Mouse (Mus musculus): ENCODE measurements at regions not wholly inside any gene's neighbourhood (a gene's known extent, or its start where the extent isn't known, plus 50 kb on each side); places are given as distances from the start of the nearest gene placed in this dataset.

DNA sequence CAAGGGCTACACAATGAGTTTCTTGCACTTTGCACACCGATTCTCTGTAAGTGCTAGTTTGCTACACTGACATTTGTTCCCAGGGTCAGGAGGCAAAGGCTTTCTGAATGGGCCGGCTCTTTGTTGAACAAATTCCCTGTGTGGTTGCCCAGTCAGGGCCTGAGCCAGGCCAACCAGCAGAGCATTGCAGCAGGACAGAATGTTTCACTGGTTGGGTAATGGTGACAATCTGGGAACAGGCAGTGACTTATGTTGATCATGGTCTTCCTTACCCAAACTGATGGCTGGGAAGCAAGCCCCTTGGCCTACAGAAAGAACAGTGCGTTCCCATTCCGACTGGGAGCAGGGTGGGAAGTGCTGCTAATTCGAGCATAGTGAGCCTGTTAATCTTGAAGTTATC lies 363.7 kb upstream of the Satb1 start:
- DNase-seq (ENCODE audit: extremely low spot score, low read depth, low spot score): no peak

DNA sequence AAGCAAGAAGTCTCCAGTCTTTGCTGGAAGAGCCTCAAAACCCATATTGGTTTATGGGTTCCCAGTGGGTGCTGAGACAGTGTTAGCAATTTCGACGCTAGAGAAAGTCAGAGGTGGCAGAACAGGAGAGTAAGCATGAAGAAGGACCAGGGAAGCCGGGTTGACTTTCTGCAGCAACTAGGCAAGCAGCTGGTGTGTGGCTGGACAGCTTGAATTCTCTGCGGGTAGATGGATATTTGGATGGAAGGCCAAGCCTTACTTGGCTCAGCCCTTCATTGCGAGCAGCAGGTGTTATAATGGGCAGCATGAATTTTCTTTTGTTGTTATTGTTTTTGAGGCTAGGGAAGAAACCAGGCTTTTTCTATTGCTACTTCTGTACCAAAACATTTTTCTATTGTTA lies 362.7 kb upstream of the Satb1 start:
- DNase-seq (ENCODE audit: extremely low spot score, low read depth, low spot score): no peak

DNA sequence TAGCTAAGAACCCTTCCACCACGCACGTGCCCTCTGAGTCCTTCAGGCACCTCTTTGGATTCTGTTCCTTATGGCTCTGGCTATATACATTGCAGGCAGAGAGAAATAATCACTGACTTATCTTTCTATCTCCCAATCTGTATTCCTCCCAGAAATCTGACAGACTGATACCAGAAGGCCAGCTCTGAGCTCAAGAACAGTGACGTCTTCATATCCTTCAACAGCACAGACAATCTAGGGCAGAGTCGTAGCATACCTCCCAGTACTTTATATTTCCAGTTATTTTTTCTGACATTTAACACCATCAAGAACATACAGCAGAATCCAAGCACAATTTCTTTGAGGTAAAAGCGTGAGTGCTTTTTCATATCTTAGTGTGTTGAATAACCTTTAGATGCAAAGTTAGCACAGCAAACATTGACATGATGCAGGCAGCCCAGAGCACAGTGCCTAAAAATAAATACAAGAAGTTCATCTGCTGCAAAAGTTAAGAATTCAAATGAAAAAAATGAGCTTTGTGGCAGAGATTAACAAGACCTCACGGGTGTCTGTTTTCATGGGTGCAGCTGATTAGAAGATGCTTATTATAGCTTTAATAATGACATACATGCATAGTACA lies 358.1 kb upstream of the Satb1 start:
- DNase-seq (ENCODE audit: extremely low spot score, low read depth, low spot score): no peak

DNA sequence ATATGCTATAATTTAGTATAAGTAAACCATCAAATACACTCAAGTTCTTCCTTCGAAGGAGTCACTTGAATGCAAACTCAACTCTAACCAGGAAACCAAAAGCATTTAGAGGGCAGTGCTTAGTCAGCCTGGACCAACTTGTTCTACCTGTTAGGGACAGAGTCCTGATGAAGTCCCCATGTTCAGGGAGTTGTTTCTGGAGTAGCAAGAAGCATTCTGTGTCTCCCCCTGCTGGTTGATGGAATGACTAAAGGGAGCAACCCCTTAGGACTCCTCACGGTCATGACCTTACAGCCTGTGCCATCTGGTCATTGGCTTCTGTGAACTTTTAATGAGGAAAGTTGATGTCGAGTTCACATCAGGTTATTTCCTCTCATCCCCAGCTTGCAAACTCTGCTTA lies 349.6 kb upstream of the Satb1 start:
- DNase-seq (ENCODE audit: extremely low spot score, low read depth, low spot score): peak; percentile 37

DNA sequence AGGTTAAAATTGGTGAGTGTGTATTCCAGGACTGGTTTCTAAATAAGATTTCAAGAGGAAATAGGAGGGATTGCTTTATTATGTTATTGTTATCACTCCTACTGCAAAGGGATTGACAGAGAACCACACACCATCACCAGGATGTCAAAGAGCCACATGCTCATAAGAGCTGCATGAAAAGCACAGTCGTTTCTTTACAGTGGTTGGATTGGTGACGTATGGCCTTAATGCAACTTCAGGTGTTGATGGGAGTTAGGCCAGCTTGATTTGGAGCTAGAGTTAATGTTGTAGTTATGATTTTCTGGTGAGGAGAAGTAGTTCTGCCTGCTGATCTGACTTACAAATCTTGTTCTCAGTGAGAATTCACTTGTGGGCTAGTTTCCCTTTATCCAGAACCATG lies 344.9 kb upstream of the Satb1 start:
- no peak for DNase-seq (ENCODE audit: extremely low spot score, low read depth, low spot score)

DNA sequence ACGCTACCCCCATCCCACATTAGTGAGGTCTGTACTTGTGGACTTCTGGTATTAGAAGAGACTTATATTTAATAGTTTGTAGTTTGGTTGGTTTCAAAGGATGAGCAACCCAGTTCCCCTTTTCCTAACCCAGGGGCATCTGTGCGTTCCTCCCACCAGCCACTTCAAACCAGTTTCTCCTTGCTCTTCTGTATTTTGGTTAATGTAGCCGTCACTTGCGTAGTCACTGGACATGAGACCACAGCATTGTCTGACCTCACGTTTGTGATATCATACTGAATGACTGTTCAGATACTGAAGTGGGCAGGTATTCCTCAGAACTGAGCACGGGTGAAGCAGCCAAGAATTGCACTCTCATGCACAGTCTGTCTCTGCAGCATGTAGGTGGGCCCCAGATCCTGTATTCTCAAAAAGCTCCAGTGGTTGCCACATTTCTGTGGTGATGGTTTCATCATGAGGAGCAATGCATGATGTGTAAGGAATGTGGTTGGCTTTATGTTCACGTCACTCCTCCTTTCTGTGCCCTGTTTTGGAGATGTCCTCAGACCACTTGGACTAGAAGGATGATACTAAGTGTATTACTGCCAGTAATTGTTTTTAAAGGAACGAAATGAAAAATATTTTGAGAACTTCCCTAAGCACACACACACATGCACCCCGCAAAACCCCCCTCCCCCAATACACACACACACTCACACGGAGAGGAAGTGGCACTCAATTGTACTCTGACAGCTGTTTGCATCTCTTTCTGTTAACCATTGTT lies 335.2 kb upstream of the Satb1 start:
- DNase-seq (ENCODE audit: extremely low spot score, low read depth, low spot score): no peak

DNA sequence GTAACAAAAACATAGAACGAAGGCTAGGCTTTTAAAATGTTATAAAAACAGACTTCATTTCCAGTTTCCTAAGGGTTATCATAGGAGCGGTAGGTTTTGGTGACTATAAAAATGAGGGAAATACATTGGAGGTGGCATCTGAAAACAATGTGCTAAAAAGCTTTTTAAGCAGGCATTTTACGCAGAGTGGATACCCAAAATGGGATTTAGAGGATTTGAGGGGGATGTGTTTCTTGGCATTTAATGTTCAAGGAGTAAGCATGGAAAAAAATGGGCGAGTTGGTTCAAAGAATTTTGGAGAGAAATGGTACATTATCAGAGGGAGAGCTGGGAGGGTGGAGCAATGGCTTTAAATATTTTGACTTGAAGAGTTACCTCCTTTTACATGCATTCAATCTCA lies 334.6 kb upstream of the Satb1 start:
- DNase-seq (ENCODE audit: extremely low spot score, low read depth, low spot score): no peak

DNA sequence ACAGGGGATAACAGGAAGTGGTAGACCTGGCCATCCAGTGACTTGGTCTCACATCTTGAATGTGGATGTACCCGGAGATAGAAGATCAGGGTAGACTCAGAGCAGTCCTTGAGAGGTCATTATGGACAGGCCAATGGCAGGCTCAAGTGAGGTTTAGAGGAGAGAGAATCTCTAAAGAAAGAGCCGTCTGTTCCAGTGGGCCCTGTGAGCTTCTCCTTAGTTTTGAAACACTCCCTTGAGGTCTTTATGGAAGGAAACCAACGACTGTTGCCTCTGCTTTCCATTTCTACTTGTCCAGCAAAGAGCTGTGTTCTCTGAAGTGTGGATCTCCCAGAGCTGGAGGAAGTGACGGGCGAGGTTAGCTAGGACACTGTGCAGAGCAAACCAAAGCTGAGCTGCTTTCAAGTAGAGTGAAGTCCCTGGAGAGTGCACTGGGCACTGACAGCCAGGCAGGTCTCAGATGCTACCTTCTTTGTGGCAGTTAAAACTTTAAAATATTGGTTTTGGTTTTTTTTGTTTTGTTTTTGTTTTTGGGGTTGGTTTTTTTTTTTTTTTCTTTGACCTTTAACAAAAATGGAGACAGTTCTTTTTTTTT lies 332.9 kb upstream of the Satb1 start:
- no peak for DNase-seq (ENCODE audit: extremely low spot score, low read depth, low spot score)

DNA sequence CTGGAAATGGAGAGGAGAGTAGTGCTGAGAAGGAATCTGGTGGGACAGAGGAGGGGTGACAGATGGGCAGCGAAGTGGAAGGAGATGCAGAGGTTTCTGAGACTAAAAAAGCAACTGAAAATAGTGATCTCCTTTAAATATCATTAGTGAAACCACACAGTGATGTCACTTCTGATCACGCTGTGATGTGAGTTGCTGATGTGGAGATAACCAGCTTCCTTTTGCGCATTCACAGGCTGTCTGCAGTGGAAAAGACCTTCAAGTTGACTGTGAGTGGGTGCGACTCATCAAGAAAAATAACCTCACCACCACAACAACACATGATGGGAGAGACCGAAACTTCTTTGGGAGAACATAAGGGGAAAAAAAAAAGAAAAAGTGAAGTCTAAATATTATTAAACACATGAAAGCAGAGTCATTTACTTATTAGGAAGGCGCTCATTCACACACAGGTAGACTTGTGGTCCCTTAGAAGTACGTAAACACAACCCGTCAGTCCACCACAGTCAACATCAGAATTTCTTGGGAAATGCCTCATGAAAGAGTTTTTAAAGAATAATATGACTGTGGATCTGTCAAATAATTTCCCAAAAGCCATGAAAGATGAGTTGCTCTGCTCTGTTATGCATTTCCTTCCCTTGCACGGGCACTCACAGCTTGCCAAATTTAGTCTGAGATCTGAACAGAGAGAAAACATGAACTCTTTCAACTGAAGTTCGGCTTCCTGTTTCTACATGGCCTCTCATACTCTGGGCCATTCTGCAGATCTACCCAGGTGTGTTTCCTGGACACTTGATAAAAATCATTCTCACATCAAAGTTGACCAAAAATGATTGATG lies 329.7 kb upstream of the Satb1 start:
- no peak for DNase-seq (ENCODE audit: extremely low spot score, low read depth, low spot score)

DNA sequence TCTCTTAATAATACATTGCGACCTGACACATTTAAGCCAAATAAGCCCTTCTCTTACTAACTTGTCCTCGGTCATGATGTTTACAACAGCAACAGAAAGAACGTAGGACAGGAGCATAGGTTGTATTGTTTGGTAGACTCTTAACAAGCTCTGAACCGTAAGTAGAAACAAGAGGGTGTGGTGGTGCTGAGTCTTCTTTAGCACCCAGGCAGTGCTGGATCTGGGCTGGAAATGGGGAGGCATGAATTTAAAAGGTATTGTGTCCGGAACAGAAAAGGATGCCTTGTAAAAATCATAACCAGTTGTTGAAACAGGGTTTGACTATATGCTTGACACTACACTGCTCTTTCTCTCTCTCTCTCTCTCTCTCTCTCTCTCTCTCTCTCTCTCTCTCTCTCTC lies 317.4 kb upstream of the Satb1 start:
- DNase-seq (ENCODE audit: extremely low spot score, low read depth, low spot score): no peak

DNA sequence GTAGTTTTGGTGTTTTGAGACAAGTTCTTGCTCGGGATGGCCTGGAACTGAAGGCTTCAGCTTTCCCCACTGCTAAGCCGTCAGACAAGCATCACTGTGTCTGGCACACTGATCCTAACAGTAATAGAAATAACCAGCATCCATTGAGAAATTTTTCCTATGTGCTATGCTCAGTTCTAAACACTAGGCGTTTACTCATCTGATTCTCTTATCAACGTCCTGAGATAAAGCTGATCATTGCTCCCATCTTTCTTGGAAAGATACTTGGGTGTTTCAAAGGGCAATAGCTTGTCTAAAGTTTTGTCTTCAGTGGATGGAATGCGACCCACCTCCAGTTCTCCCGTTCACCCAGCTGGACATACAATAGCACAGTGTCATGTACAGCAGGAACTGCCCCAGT lies 316.7 kb upstream of the Satb1 start:
- DNase-seq (ENCODE audit: extremely low spot score, low read depth, low spot score): no peak

DNA sequence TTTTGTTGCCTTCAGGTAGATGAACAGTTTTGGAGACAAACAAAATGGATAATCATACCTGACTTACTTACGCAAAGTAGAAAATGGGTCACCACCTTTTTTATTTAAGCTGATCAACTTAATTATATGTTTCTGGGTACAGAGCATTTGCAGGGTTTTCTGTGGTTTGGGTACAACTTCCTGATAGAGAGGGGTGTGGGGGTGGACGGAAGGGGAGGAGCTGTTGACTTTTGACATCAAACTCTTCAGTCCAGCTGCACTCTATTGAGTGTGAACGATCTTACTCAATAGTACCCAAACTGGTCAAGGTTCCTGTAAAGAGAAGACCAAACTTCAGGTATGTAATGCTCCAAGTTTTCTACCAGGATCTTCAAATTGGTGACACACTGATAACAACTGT lies 316.0 kb upstream of the Satb1 start:
- no peak for DNase-seq (ENCODE audit: extremely low spot score, low read depth, low spot score)

DNA sequence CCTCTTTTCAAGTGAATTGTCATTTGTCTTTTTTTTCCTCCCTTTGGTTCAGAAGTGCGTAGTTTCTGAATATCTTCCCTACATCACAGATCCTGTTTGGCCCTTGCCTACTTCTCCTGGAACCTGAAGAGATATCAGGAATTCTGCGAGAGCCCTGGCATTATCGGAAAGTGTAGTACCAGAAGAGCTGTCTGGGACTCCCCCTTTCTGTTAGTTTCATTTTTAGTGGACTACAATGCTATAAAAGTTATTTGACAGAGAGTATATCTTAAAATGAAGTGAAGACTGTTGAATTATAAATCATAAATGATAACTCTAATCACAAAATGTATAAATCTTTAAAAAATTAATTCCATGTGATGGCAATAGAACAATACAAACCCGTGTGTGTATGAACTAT lies 270.8 kb upstream of the Satb1 start:
- no peak for DNase-seq (ENCODE audit: extremely low spot score, low read depth, low spot score)

DNA sequence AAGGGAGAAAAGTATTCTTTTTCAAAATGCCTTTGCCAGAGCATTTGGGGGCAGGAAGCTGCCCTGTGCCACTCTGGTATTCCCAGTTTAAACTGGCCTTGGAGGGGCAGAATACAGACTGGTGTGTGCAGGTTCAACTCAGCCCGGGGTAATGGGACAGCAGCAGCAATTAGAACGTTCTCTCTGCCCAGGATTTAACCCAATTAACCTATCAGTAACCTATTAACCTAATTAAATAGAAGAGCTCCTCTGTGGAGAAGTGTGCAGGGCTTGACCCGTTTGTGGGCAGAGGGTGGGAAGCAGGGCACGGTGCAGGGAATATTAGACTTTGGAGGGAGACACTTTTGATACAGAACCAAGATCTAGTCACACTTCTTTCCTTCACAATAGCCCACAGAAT lies 252.7 kb upstream of the Satb1 start:
- no peak for DNase-seq (ENCODE audit: extremely low spot score, low read depth, low spot score)

DNA sequence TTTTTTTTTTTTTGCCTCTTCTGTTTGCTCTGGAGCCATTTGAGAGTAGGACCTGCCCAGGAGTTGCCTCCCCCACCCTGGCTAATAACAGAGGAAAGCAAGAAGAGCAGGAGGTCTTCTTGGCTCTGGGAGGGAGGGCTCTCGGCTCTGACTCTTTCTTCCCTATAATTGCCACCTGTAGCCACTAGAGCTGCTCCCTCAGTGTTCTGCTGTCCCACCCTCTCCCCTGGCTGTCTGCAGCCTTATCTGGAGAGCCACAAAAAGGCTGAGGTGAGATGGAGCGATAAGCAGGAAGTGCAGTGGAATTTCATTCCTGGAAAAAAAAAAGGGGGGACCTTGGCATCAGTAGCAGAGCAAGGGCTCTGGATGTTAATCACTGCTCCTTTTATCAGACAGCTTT lies 251.4 kb upstream of the Satb1 start:
- no peak for DNase-seq (ENCODE audit: extremely low spot score, low read depth, low spot score)

DNA sequence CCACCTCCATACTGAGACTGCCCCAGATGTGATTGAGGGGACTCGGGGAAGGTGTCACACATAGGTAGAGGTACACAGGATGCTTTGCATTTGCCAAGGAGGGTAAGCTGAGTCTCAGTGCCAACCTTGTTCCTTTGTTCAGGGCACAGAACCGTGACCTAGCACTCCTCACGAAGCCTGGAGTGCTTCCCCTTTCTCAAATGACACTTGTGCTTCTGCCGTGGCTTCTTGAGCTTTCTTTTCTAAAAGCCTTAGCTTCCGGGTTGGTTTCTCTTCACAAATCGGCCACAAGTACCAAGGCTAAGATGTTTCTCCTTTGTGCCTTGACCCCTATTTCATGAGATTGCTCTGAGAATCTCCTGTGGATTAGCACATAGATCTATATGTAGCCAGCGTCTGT lies 246.2 kb upstream of the Satb1 start:
- no peak for DNase-seq (ENCODE audit: extremely low spot score, low read depth, low spot score)

DNA sequence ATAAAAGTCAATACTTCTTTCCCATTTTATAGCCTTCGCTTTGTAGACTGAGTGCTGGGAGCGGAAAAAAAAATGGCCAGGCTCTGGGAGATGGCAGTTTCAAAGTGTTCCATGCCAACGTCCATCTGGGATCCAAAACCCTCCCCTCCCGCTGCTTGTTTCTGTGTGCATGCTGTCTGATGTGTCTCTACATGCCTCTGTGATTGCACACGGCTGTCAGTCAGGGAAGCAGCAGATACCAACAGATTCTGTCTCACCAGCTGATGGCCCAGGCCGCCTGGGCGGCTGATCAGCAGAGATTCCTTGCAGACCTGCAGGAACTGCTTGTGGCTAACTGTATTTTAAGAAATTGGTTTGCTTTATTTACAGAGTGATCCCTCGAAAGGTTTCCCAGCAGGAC lies 245.4 kb upstream of the Satb1 start:
- DNase-seq (ENCODE audit: extremely low spot score, low read depth, low spot score): no peak

DNA sequence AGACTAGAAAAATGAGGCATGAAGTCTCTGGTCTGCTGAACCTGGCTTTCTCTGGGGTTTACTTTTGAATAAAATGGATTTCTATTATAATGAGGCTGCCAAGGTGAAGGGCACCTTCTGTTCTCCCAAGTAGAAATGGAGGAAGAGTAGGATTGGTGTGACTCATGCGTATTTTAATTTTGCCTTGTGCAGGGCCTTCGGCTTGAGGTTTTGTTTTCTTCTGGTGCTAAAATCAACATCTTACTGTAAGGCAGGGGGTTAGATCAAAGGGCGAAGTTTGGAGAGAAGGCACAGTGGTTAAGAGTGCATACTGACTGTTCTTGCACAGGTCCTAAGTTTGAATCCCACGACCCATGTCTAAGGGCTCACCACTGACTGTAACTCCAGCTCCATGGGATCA lies 244.9 kb upstream of the Satb1 start:
- DNase-seq (ENCODE audit: extremely low spot score, low read depth, low spot score): no peak

DNA sequence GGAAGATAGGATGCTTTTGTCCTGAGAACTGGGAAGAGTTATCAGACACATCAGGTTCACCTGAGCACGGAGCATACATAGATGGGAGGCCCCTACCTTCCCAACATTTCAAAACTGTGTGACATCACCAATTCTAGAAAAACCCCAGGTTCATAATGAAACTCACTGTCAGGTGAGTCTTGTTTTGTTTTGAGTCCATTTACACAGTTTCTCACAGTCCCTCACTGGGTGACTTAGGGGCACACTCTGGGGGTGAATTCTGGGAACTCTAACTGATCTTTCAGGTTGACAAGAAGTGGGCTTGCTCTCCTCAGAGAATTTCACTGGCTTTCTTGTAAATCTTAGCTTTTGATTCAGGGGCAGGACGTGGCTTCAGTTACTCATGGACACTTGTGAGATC lies 243.7 kb upstream of the Satb1 start:
- no peak for DNase-seq (ENCODE audit: extremely low spot score, low read depth, low spot score)

DNA sequence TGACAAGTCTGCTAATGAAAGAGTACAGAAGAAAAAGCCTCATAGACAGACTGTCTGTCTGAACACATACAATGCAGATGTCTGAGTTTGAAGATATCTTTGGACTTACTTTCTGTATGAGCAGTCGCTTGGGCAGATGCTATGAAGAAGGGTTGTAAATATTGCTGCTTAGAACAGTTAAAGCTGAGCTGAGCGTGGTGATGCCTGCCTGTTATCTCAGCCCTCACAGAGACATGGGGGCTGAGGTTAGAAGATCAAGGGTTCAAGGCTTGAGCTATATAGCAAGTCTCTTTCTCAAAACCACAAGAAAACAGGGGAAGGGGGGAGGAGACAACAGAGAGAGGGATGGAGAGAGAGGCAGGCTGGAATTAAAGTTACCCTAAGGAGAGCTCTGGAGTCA lies 234.6 kb upstream of the Satb1 start:
- DNase-seq (ENCODE audit: extremely low spot score, low read depth, low spot score): no peak

DNA sequence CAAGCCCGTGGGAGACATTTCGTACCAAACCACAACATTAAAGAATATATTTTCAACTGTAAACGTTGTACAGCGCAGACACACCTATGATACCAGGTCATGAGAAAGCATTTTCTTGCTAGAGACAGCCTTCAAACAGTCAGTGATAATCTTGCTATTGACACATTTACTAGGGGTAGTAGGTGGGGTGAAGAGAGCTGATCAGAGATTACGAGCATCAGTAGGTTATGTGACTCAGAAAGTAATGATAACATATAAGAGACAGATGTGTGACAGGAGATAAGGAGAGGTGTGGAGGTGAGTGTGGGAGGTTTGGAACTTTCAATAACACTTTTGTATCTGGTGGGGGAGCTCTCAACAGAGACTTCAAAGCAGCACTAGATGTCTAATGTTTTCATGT lies 231.5 kb upstream of the Satb1 start:
- no peak for DNase-seq (ENCODE audit: extremely low spot score, low read depth, low spot score)

DNA sequence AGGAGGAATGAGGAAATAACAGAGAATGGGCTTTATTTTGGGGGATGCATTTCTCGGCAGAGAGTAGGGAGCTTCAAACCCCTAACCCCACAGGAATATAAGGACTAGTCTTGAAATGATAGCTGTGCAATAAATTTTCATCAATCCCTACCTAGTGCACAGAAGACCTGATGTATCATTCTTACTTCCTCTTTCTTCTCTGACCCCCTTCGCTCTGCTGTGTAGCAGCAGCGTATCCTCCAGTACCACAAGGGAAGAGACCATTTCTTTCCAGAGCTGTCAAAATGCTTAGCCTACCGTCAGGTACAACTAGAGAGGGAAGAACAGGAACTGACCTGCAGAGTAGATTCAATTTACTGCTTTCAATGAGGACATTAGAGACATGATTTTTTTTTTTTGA lies 230.0 kb upstream of the Satb1 start:
- no peak for DNase-seq (ENCODE audit: extremely low spot score, low read depth, low spot score)
